Mouse (Mus musculus) left cerebral cortex, adult 18-20 months (tissue): ENCODE measurements around the gene Gm4141. TPM values are rescaled to one million over a fixed set of nuclear protein-coding genes. Genes with fewer than 3 reads are reported as not detected.
"Not testable (repeated sequence)": the region's sequence is repeated elsewhere in the genome, so short reads cannot be mapped to it uniquely, and the experiment has no call there.

Experiments used
- DNase-seq, 2 experiments: peaks; one replicate each; pipeline ENCODE4 v3.0.0; 2021 to 2022; ENCODE audit warnings: low spot score in 2 of 2, mixed read lengths in 1 of 2
- long read RNA-seq, 2 experiments: library from polyadenylated mRNA; stranded (forward); transcript quantifications; one replicate each; pipeline ENCODE4 v2.0.0; 2021
- total RNA-seq, 2 experiments: library from RNA; stranded (reverse); gene quantifications; 2 replicates each; pipeline ENCODE4 v1.2.3; 2021

The Gm4141 gene
- not detected for total RNA-seq
- long read RNA-seq, experiment 1: 0 reads
- long read RNA-seq, experiment 2: 0 reads

- DNase-seq: not testable (repeated sequence)
These were observed at the start of gene Gm4141 for GRCm38 (mm10) chr7:20576141-20576540. TSS of gene Gm4141 (minus strand) at chr7:20576241.

DNA sequence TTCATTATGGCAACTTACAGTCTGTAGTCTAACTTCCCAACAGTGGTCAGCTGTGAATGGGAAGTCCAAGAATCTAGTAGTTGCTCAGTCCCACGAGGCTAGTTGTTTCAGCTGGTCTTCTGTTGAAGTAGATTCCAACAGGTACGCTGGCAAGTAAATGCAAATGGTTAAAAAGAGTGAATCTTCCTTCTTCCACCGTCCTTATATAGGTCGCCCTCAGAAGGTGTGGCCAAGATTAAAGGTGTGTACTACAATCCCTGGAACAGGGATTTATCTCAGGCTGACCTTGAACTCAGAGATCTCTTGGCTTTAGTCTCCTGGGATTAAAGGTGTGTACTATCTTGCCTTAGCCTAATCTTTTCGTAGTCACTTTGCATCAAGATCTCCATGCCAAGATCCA, 22.9 kb upstream of the Gm4141 start, which contains the start of gene Gm4513:
Gene Gm4513 (minus strand): TSS at position 101 of the 400 bp plus-strand sequence.
- not testable (repeated sequence) for DNase-seq

GRCm38 (mm10) chr7:20545657-20546056, 30.4 kb downstream of the Gm4141 start, which contains the start of gene Gm5726:
TSS of gene Gm5726 (minus strand) at chr7:20545757.
- not testable (repeated sequence) for DNase-seq

DNA sequence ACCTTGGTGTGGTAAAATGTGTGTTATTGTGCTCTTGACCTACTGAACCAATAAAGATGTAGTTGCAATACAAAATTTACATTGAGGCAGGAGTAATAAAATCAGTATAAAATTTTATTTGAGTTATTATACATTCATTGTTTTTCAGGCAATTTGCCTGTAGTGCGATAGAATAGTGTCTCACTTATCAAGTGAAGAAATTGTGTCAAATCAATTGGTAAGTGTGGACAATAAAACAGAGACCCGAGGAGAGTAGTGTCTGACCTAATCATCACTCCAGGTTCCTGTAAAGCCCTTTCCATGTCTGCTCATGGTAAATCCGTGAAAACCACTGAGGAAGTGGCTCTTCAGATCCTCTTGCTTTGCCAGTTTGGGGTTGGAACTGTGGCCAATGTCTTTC, 42.5 kb downstream of the Gm4141 start, which contains the start of gene Vmn1r104:
Gene Vmn1r104 (plus strand): TSS at position 301 of the 400 bp plus-strand sequence.
- DNase-seq: not testable (repeated sequence)

Other genes starting within 250 kb of the Gm4141 start
- gene Gm4133, start 242.2 kb downstream of the Gm4141 start, total RNA-seq: not detected
- not detected for gene Gm5728, start 200.8 kb downstream of the Gm4141 start, total RNA-seq
- gene Vmn1r100, start 158.3 kb downstream of the Gm4141 start, total RNA-seq: not detected
- gene Vmn1r101, start 133.6 kb downstream of the Gm4141 start, total RNA-seq: not detected
- not detected for gene Gm10670, start 101.3 kb downstream of the Gm4141 start, total RNA-seq
- gene Vmn1r103, start 65.7 kb downstream of the Gm4141 start, total RNA-seq: not detected
- not detected for gene Vmn1r104, start 42.4 kb downstream of the Gm4141 start, total RNA-seq
- not detected for gene Gm5726, start 30.5 kb downstream of the Gm4141 start, total RNA-seq
- not detected for gene Gm4513, start 22.8 kb upstream of the Gm4141 start, total RNA-seq
- gene Vmn1r107, start 92.7 kb upstream of the Gm4141 start, total RNA-seq: not detected
- not detected for gene Vmn1r111, start 127.0 kb upstream of the Gm4141 start, total RNA-seq
- gene Gm10668, start 154.4 kb upstream of the Gm4141 start, total RNA-seq: not detected
- gene Vmn1r112, start 194.9 kb upstream of the Gm4141 start, total RNA-seq: not detected
- not detected for gene Vmn1r113, start 211.0 kb upstream of the Gm4141 start, total RNA-seq
- not detected for gene Vmn1r114, start 235.9 kb upstream of the Gm4141 start, total RNA-seq